Mouse (Mus musculus) intestine, postnatal 0 days (tissue): Measurements from ENCODE around the gene Vcpkmt. TPM values are rescaled to one million over a fixed set of nuclear protein-coding genes. Genes with fewer than 3 reads are reported as not detected.
"Not testable (repeated sequence)": the region's sequence is repeated elsewhere in the genome, so short reads cannot be mapped to it uniquely, and the experiment has no call there.

ENCODE experiments used
- ATAC-seq: fragments of 200-750 bp; cut with Nextera tagmentation; 2 replicates; pipeline ENCODE4 v1.8.0; 2017; ENCODE audit warnings: mild to moderate bottlenecking, moderate TSS enrichment, moderate library complexity
- H3K27ac ChIP-seq: fragments of 300-500 bp; sonication (generic); 2 replicates; pipeline ENCODE4 v1.5.1; 2014; ENCODE audit warnings: mild to moderate bottlenecking, low read depth, low read length, moderate library complexity
- H3K27me3 ChIP-seq: fragments of 300-500 bp; sonication (generic); replicated peaks from 2 replicates; pipeline ENCODE4 v1.6.1; 2014; ENCODE audit warnings: low read length, mixed read lengths; ENCODE audit not compliant: control insufficient read depth, insufficient read depth
- H3K36me3 ChIP-seq: fragments of 300-500 bp; sonication (generic); 2 replicates; pipeline ENCODE4 v1.6.1; 2014; ENCODE audit warnings: mild to moderate bottlenecking, moderate library complexity; ENCODE audit not compliant: control insufficient read depth, insufficient read depth
- H3K4me1 ChIP-seq: fragments of 300-500 bp; sonication (generic); replicated peaks from 2 replicates; pipeline ENCODE4 v1.6.1; 2014; ENCODE audit warnings: antibody characterized with exemption, low read length, mixed read lengths; ENCODE audit not compliant: control insufficient read depth, insufficient read depth
- H3K4me2 ChIP-seq: fragments of 300-500 bp; sonication (generic); replicated peaks from 2 replicates; pipeline ENCODE4 v1.6.1; 2014; ENCODE audit warnings: low read depth, mild to moderate bottlenecking, moderate library complexity
- H3K4me3 ChIP-seq: fragments of 300-500 bp; sonication (generic); 2 replicates; pipeline ENCODE4 v1.5.1; 2014; ENCODE audit warnings: low read depth, low read length
- H3K9ac ChIP-seq: fragments of 300-500 bp; sonication (generic); 2 replicates; pipeline ENCODE4 v1.6.1; 2014; ENCODE audit warnings: mild to moderate bottlenecking, low read depth, low read length
- H3K9me3 ChIP-seq: fragments of 300-500 bp; sonication (generic); 2 replicates; pipeline ENCODE4 v1.6.1; 2016; ENCODE audit warnings: mixed run types; ENCODE audit not compliant: control insufficient read depth
- CTCF ChIP-seq: sonication (generic); IDR thresholded peaks from 2 replicates; pipeline ENCODE4 v1.5.1; 2016; ENCODE audit warnings: low read depth, mild to moderate bottlenecking, control low read depth, antibody characterized with exemption, moderate library complexity
- WGBS: fragments of 180-500 bp; shearing (Covaris S2); extraction: QIAGEN DNeasy Blood & Tissue Kit; methylation state at CpG from one replicate; pipeline ENCODE4 v1.1.7; 2014; 5-methylcytosine and 5-hydroxymethylcytosine counted together
- polyA plus RNA-seq: library from polyadenylated mRNA; unstranded; fragments of >200 nt; fragmentation: Nextera tagmentation; extraction: Ambion mirVana; gene quantifications from 2 replicates; pipeline ENCODE4 v1.2.1, GENCODE M21; 2015

The Vcpkmt gene
- 17.5 and 19.4 TPM in 2 replicates for polyA plus RNA-seq

GRCm38 (mm10) chr12:69582613-69583269 is at the start of gene Vcpkmt:
Gene Vcpkmt, minus strand, starts transcription at chr12:69583028.
- Histone ChIP-seq H3K4me3 (peak within 1 kb of the TSS; percentile 76), H3K4me1 (no peaks in the 10 kb centered on the region), H3K9ac (peak within 1 kb of the TSS; percentile 74), H3K36me3 (peaks cover 29% of the 10 kb centered on the region), H3K27ac (peak within 1 kb of the TSS; percentile 47; the same call in 1 of the 2 replicates), H3K9me3 (no peaks in the 10 kb centered on the region), H3K4me2 (peak within 1 kb of the TSS; percentile 96), H3K27me3 (no peaks in the 10 kb centered on the region)
- no peak for TF ChIP-seq CTCF
- peak; percentile 96 for ATAC-seq
- under 1% methylated on average over 56 of the region's 56 CpGs for WGBS

- Histone ChIP-seq H3K27ac (peak overlapping the region; percentile 43; the same call in 1 of the 2 replicates), H3K36me3 (peaks cover 12% of the 10 kb centered on the region)
- 46% methylated on average over 5 of the region's 5 CpGs for WGBS
- ATAC-seq = peak; percentile 57
- H3K9ac ChIP-seq, H3K4me3 ChIP-seq, H3K4me1 ChIP-seq, H3K4me2 ChIP-seq, H3K9me3 ChIP-seq, H3K27me3 ChIP-seq: not testable (repeated sequence)
Observed at GRCm38 (mm10) chr12:69618590-69618989, 35.8 kb upstream of the Vcpkmt start.

GRCm38 (mm10) chr12:69604367-69604766 is 21.5 kb upstream of the Vcpkmt start:
- no peaks in the 10 kb centered on the region for H3K4me1 ChIP-seq
- H3K4me2 ChIP-seq = no peak overlapping the region
- no peak overlapping the region for H3K27ac ChIP-seq
- H3K9me3 ChIP-seq = no peaks in the 10 kb centered on the region
- TF ChIP-seq CTCF = no peak
- 71% methylated on average over 2 of the region's 2 CpGs for WGBS
- H3K4me3 ChIP-seq = no peak overlapping the region
- no peak overlapping the region for H3K9ac ChIP-seq
- no peak for ATAC-seq
- H3K27me3 ChIP-seq = no peaks in the 10 kb centered on the region
- H3K36me3 ChIP-seq = no peaks in the 10 kb centered on the region; the same call in none of the 2 replicates

- Histone ChIP-seq H3K9me3 (no peaks in the 10 kb centered on the region), H3K4me1 (no peaks in the 10 kb centered on the region), H3K4me3 (no peak overlapping the region), H3K27me3 (no peaks in the 10 kb centered on the region), H3K36me3 (peaks cover 5% of the 10 kb centered on the region; the same call in 1 of the 2 replicates), H3K4me2 (no peak overlapping the region), H3K27ac (no peak overlapping the region), H3K9ac (no peak overlapping the region)
- TF ChIP-seq CTCF = no peak
- WGBS = 80% methylated on average over 4 of the region's 4 CpGs
- no peak for ATAC-seq
Observed at GRCm38 (mm10) chr12:69597446-69597845, 14.6 kb upstream of the Vcpkmt start.

- no peak for TF ChIP-seq CTCF
- H3K9ac ChIP-seq = no peak overlapping the region
- no peak overlapping the region for H3K4me2 ChIP-seq
- H3K27ac ChIP-seq = no peak overlapping the region
- no peaks in the 10 kb centered on the region for H3K27me3 ChIP-seq
- H3K36me3 ChIP-seq = peaks cover 22% of the 10 kb centered on the region
- H3K4me1 ChIP-seq = no peaks in the 10 kb centered on the region
- H3K9me3 ChIP-seq = no peaks in the 10 kb centered on the region
- no peak overlapping the region for H3K4me3 ChIP-seq
- ATAC-seq = no peak
- whole genome bisulfite sequencing = 83% methylated on average over 5 of the region's 5 CpGs
Observed at GRCm38 (mm10) chr12:69593130-69593529, 10.3 kb upstream of the Vcpkmt start.

- Histone ChIP-seq H3K9ac (peak overlapping the region; percentile 74; the same call in 1 of the 2 replicates), H3K27ac (peak overlapping the region; percentile 47; the same call in 1 of the 2 replicates), H3K36me3 (peaks cover 29% of the 10 kb centered on the region), H3K4me2 (peak overlapping the region; percentile 96), H3K9me3 (no peaks in the 10 kb centered on the region), H3K4me3 (peak overlapping the region; percentile 76), H3K4me1 (no peaks in the 10 kb centered on the region), H3K27me3 (no peaks in the 10 kb centered on the region)
- TF ChIP-seq CTCF = no peak
- no peak for ATAC-seq
- 29% methylated on average over 5 of the region's 5 CpGs for WGBS
Observed at GRCm38 (mm10) chr12:69583270-69583629, 422 bp upstream of the Vcpkmt start.
